Mouse (Mus musculus) embryo, embryonic 11 days (tissue): ENCODE measurements at regions not wholly inside any gene's neighbourhood (a gene's known extent, or its start where the extent isn't known, plus 50 kb on each side); places are given as distances from the start of the nearest gene placed in this dataset.

Source experiments
- DNase-seq: peaks from one replicate; pipeline ENCODE4 v3.0.0-alpha.2; 2015

GRCm38 (mm10) chr3:38034138-38034537, 309.8 kb upstream of the Gm5148 start:
- no peak for DNase-seq

DNA sequence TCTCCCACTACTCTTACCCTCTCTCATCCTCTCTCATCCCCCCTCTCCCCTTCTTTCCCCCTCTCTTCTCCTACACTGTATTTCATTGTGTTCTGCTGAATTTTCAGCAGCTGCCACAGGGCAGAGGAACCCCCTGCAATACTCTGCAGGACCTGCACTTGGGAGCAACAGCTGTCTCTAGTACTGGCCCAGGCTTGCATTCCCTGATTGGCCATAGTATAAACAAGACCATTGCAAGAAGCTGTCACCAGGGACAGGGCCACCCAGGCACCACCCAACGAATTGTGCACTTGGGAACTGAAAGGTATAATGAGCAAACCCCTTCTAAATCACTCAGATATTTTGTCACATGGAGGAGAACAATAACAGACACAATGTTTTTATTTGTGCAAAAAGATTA, 290.5 kb upstream of the Gm5148 start:
- DNase-seq = peak; percentile 27

GRCm38 (mm10) chr3:38009168-38009567, 284.9 kb upstream of the Gm5148 start:
- DNase-seq = no peak

GRCm38 (mm10) chr3:38008321-38008720, 284.0 kb upstream of the Gm5148 start:
- DNase-seq = no peak

- DNase-seq = no peak
Measured at GRCm38 (mm10) chr3:38007626-38008025, 283.3 kb upstream of the Gm5148 start.

GRCm38 (mm10) chr3:38002275-38002674, 278.0 kb upstream of the Gm5148 start:
- DNase-seq = no peak

DNA sequence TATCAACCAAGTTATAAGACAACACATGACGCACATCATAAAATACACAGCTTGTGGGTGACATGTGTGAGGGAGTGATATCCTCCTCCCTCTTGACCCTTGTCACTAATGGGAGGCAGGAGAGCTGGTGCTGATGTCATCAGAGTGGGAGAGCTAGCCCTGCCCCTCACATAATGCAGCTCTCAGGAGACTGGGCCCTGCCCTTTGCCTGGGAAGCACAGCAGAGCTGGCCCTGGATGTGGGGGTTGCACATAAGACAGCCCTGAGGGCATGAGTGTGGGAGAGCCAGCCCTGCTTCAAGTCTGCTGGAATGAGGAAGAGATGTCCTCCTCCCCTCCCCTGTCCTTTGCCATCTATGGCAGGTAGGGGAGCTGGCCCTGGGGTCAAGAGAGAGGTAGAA, 275.5 kb upstream of the Gm5148 start:
- no peak for DNase-seq

- DNase-seq = no peak
Measured at GRCm38 (mm10) chr3:37997998-37998397, 273.7 kb upstream of the Gm5148 start.

DNA sequence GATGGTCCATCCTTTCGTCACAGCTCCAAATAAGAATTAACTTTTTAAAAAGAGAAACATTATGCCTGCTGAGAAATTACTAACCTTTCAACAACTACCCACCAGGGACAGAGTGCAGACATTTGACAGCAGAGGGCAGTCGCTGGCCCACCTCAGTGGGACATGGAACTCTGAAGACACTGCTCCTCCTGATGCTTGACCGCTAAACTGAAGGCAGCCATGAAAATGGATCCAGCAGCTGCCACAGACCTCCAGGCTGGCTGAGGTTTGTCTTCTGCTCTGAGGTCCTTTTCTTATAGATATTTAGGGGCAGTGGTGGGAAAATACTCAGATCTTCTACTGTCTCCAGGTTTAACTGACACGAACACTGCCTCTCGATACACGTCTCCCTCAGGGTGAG, 265.7 kb upstream of the Gm5148 start:
- no peak for DNase-seq

DNA sequence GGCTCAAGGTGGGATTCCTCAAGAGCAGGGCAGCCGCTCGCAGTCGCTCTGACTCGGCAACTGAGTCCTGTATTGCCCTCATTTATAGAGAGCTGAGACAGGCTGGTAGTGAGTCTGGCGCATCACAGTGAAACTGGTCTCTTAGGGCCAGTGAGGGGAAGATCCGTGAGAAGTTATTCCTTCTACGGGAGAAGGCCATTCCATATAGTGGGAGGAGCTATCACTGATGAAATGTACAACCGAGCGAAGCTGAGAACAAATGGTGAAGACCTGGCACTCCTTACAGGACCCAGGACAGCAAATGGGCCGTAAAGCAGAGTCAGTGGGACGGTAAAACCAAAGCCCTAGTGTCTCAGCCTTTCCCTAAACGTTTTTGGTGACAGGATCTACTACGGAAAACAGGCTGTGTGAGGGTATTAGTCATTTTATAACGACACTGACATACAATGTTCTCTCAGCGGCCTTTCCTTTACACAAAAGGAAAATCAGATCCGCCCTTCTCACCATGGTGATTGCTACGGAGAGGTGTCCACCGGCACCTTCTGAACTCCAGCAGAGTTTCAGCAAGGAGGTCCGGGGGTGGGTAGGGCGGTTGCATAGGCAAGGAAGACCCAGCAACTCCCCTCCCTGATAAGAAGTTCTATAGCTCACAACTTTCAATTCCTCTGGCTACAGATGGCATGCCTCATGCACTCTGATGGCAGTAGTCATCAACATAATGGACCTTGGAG, 263.6 kb upstream of the Gm5148 start:
- DNase-seq = no peak

- DNase-seq = peak; percentile 29
Measured at GRCm38 (mm10) chr3:37987007-37987774, 262.9 kb upstream of the Gm5148 start.

DNA sequence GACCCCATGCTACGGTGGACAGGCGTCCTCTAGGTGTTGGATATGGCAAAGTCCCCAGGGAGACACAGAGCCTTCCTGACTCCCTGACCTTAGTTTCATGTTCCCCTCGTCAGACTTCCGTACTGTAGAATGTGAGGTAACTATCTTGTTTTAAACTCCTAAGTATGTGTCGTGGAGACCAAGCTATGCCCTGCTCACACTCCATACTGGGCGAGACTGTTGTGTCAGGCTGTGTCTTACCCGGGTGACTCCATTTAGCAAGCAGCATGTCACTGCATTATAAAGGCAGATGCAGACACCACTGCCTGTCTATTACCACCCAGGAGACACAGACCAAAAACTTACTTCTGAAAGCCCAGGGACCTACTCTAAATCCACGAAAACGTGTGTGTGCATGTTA, 260.4 kb upstream of the Gm5148 start:
- DNase-seq = no peak

DNA sequence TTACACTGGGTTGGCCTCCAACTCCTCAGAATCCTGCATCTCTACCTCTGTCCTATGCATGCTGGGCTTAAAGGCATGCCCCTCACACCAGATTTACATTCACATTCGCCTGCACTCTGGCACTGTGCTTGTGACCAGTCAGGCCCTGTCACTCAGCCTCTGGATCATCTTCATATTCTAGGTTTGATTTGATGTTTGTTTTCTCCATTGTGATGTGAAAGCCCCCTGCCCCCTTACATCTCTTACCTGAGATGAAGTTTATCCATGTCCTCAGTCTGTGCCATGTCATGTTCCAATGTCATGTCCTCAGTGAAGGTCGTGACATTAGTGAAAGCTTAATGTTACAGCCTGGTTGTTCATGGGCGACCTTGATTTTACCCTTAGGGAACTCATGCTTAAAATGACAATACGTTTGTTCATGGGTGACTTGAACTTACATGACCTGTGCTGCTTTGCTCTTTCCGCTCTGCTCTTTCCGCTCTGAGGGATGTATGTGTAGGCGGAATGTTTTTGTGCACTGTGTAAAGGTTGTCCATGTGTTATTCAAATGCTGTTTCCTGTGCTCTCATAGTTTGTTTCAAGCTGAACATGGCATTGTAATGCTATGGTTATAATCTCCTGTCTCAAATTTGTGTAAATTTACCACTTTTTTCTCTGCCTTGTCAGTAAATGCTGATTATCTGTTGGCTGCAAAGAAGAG, 257.3 kb upstream of the Gm5148 start:
- DNase-seq = no peak

- no peak for DNase-seq
Measured at GRCm38 (mm10) chr3:37979871-37980270, 255.6 kb upstream of the Gm5148 start.

DNA sequence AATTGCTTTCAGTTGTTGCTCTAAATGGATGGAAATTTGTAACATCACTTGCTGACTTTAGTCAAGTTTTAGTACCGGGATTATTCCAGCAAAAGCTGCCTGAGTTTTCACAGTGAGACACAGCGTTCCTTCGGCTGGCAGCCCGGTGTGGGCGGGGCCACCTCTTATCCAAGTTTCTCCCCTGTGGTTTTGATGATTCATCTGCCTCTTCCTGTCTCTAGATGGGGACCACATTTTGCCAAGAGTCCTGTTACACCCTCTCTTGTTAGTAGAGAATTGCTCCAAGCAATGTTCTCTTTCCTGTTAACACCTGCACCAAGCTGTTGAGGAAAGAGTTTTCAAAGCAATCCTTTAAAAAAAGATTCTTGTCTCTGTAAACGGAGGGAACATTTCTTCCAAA, 254.2 kb upstream of the Gm5148 start:
- peak; percentile 49 for DNase-seq

GRCm38 (mm10) chr3:37977453-37977852, 253.2 kb upstream of the Gm5148 start:
- peak; percentile 41 for DNase-seq

GRCm38 (mm10) chr3:37976566-37976965, 252.3 kb upstream of the Gm5148 start:
- peak; percentile 52 for DNase-seq

DNA sequence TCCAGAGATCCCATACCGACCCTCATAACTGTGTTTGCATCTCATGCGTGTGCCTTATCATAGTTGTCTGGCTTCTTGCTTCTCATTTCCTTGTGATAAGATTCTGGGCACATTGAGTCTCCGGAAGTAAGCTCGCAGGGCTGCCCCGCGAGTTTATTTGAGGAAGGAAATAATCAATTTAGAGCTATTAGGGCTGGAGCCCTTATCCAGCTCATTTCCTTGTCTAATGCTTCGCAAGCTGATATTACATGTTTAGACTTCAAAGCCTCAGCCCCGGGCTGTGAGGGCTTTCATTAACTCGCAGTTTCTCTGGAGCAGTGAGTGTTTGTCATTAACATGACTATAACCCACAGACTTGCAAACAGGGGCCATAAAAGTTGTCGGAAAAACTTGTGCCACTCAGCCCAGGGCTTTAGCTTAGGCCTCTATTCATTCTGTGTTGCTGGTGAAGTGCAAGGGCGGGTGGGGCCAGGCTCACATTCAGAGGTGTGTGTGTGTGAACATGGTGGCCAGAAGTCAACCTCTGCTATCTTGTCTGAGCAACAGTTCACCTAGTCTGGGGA, 251.0 kb upstream of the Gm5148 start:
- DNase-seq = no peak

GRCm38 (mm10) chr3:37972931-37973330, 248.6 kb upstream of the Gm5148 start:
- DNase-seq = no peak

- DNase-seq = no peak
Measured at GRCm38 (mm10) chr3:37971240-37971639, 246.9 kb upstream of the Gm5148 start.

GRCm38 (mm10) chr3:37968654-37969053, 244.4 kb upstream of the Gm5148 start:
- no peak for DNase-seq

DNA sequence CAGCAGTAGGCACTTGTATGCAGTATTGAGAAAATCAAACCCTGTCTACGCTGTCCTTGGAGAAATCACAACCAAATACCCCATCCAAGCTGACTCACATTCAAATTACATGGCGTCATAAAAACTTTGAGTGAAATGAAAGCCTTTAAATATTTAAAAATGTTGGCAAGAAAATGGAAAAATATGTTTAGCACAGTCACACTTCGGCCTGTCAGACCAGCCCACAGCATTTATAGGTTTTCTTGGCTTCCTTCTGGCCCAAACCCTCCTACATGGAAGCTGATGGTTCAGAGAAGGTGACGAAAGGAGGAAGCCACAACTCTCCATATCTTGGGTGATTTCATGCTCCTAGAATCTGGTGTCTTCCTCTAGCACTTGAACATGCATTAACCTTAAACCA, 240.9 kb upstream of the Gm5148 start:
- DNase-seq = no peak

GRCm38 (mm10) chr3:37964083-37964482, 239.8 kb upstream of the Gm5148 start:
- no peak for DNase-seq

DNA sequence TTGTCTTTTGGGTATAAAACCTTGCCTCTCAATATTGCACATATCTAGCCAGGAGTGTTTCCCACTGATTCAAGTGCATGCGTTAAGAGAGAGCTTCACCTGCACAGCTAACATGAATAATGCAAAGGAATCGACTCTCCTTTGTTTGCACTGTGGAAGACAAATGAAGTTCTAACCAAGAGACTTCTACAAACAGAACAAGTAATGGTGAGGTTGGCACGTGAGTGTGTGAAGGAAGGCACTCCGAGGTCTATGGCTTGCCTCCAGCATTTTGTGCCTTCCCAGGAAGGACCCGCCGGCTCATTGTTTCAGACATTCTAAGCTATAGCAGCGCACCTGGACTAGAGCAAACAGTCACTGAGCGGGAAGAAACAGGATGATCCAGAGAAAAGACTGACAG, 238.5 kb upstream of the Gm5148 start:
- DNase-seq = no peak
